9 mouse cellular contexts compared by ENCODE assay signal in genomic region chr3:130946576-130947276, GRCm38 (mm10).
DNase-seq lines count a peak whose midpoint lies in the region; ATAC-seq lines count a peak whose summit lies in the region.
"Had no signal": no experiment of that assay in that cellular context is flagged by ENCODE, and none has a peak within 500 bp of the region (broad histone marks: within the 10 kb centered on the region; RNA-seq: fewer than 3 reads in every experiment).

No protein-coding gene starts in this region.

- H3K4me1 ChIP-seq in heart, embryonic 13.5 days, result peaks cover 27% of the 10 kb centered on the region
- H3K4me1 ChIP-seq in hindbrain, embryonic 14.5 days (replicated peaks; ENCODE audit: control insufficient read depth, insufficient read depth, low read length), result peaks cover 15% of the 10 kb centered on the region
- peaks cover 33% of the 10 kb centered on the region for H3K4me1 ChIP-seq in midbrain, embryonic 14.5 days (ENCODE audit: control insufficient read depth, insufficient read depth, low read length)

- no peaks in the 10 kb centered on the region for H3K27me3 ChIP-seq in heart, embryonic 13.5 days (replicated peaks)
- no peaks in the 10 kb centered on the region for H3K27me3 ChIP-seq in hindbrain, embryonic 14.5 days (ENCODE audit: control insufficient read depth, insufficient read depth, low read length)
- H3K27me3 ChIP-seq in midbrain, embryonic 14.5 days (ENCODE audit: control insufficient read depth, insufficient read depth, low read length), result no peaks in the 10 kb centered on the region
- H3K27me3 ChIP-seq: CH12.LX had no signal

- ATAC-seq in heart, embryonic 13.5 days (ENCODE audit: extremely low read depth, insufficient number of reproducible peaks, low FRiP score, low TSS enrichment), result no peak
- ATAC-seq in hindbrain, embryonic 14.5 days (ENCODE audit: low FRiP score), result peak; percentile 55; the same call in 1 of the 2 replicates
- no peak for ATAC-seq in midbrain, embryonic 14.5 days (ENCODE audit: low FRiP score, low TSS enrichment)

- H3K9me3 ChIP-seq in heart, embryonic 13.5 days, result no peaks in the 10 kb centered on the region
- no peaks in the 10 kb centered on the region for H3K9me3 ChIP-seq in hindbrain, embryonic 14.5 days (ENCODE audit: control insufficient read depth, low read length)
- H3K9me3 ChIP-seq in midbrain, embryonic 14.5 days (ENCODE audit: control insufficient read depth, low read length), result no peaks in the 10 kb centered on the region

- H3K9ac ChIP-seq in heart, embryonic 13.5 days, result peak overlapping the region; percentile 84
- peak overlapping the region; percentile 50; the same call in 1 of the 2 replicates for H3K9ac ChIP-seq in hindbrain, embryonic 14.5 days
- peak overlapping the region; percentile 58 for H3K9ac ChIP-seq in midbrain, embryonic 14.5 days (replicated peaks; ENCODE audit: low read length)

- DNase-seq in heart, adult 8-10 months (ENCODE audit: low spot score), result no peak
- DNase-seq in brain, embryonic 18.5 days (ENCODE audit: low read depth, low spot score), result peak; percentile 8
- no peak for DNase-seq in hindbrain, embryonic 14.5 days (ENCODE audit: low spot score)
- DNase-seq in midbrain, embryonic 14.5 days, result peak; percentile 35
- no peak for DNase-seq in ovary, adult 18-20 months (ENCODE audit: low spot score)
- no peak for DNase-seq in gastrocnemius, postnatal 36 days
- no peak for DNase-seq in ovary, postnatal 36 days (ENCODE audit: low spot score)

- intact Hi-C loops in gastrocnemius, postnatal 36 days (cut with DNase I), result no loop called here

- WGBS in heart, embryonic 13.5 days, result 68% methylated on average over 14 of the region's 14 CpGs
- WGBS in hindbrain, embryonic 14.5 days, result 60% methylated on average over 14 of the region's 14 CpGs
- 67% methylated on average over 14 of the region's 14 CpGs for WGBS in midbrain, embryonic 14.5 days

- H3K4me2 ChIP-seq in heart, embryonic 13.5 days, result peak overlapping the region; percentile 81
- peak overlapping the region; percentile 62 for H3K4me2 ChIP-seq in hindbrain, embryonic 14.5 days (replicated peaks)
- H3K4me2 ChIP-seq in midbrain, embryonic 14.5 days (ENCODE audit: low read length), result peak overlapping the region; percentile 62

- H3K4me3 ChIP-seq in heart, embryonic 13.5 days, result peak overlapping the region; percentile 56
- H3K4me3 ChIP-seq in hindbrain, embryonic 14.5 days (replicated peaks; ENCODE audit: low read length), result 0 out of 2 replicates have a peak overlapping the region, but pooled peaks have one; percentile 30
- peak overlapping the region; percentile 30; the same call in 1 of the 2 replicates for H3K4me3 ChIP-seq in midbrain, embryonic 14.5 days (replicated peaks; ENCODE audit: low read depth, low read length)

- no peaks in the 10 kb centered on the region for H3K36me3 ChIP-seq in heart, embryonic 13.5 days
- H3K36me3 ChIP-seq in hindbrain, embryonic 14.5 days (replicated peaks; ENCODE audit: control insufficient read depth, insufficient read depth), result no peaks in the 10 kb centered on the region
- H3K36me3 ChIP-seq in midbrain, embryonic 14.5 days (ENCODE audit: control insufficient read depth, insufficient read depth, low read length), result no peaks in the 10 kb centered on the region

- peak overlapping the region; percentile 84 for H3K27ac ChIP-seq in heart, embryonic 13.5 days (replicated peaks)
- peak overlapping the region; percentile 77 for H3K27ac ChIP-seq in hindbrain, embryonic 14.5 days
- H3K27ac ChIP-seq in midbrain, embryonic 14.5 days (replicated peaks; ENCODE audit: low read depth, low read length), result peak overlapping the region; percentile 92

Comparison
In these comparisons a context has a peak if more than half of its experiments do, and no peak if none do; other contexts are left out.
1. DNase-seq: peak in brain, embryonic 18.5 days (single experiment) and midbrain, embryonic 14.5 days (single experiment); none in heart, adult 8-10 months (single experiment), hindbrain, embryonic 14.5 days (single experiment), ovary, adult 18-20 months (single experiment), gastrocnemius, postnatal 36 days (0 of 2) and ovary, postnatal 36 days (single experiment).
2. Peak in every context shown above with its lines, with median percentiles within 50 percentile points of each other: H3K27ac ChIP-seq, H3K4me2 ChIP-seq, H3K4me3 ChIP-seq and H3K9ac ChIP-seq.